Mouse (Mus musculus) spleen, adult 2 months (tissue): ENCODE results near the gene Spsb1.

Experiments
- CTCF ChIP-seq: fragments of 200-500 bp; IDR thresholded peaks from 2 replicates; pipeline ENCODE4 v1.5.1; 2011; ENCODE audit warnings: mild to moderate bottlenecking, inconsistent platforms; ENCODE audit not compliant: insufficient read depth, insufficient read length, insufficient replicate concordance; ENCODE audit errors: extremely low read depth
- POLR2A ChIP-seq: fragments of 200-500 bp; IDR thresholded peaks from 2 replicates; pipeline ENCODE4 v1.6.1; 2011; ENCODE audit warnings: low read depth, low read length, inconsistent platforms

DNA sequence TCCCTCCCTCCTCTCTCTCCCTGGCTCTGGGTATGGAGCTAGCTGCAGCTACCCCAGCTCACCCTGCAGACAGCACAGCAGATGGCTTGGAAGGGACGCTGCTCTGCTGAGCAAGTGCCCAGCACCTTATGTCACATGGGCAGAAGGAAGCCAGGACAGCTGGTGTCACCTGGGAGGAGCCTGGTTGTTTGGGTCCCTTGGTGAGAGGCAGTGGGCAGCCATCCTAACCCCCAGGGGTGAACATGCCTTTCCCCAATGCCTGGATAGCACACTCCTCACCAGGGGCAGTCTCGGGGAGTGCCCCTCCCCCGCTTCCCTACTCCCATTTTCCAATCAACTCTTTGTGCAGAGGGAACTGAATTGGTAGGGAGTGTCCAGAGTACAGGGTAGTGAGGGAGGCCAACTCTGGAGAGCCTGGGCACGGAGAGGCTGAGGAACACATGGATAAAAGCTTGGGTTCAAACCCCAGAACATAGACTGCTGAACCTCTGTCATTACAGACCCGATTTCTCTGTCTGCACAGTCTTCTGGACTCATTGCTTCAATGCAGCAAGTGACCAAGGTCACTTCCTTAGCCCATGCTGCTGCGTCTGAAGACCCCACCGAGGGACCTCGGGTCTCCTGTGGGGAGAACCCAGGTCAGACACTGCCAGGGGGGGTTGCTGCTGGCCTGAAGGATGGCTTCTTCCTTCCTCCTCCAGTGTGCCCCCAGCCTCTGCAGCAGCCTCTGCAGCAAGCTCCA is 35.5 kb upstream of the Spsb1 start:
- TF ChIP-seq POLR2A (no peak), CTCF (no peak)
